Mouse (Mus musculus) left cerebral cortex, adult 8-10 months (tissue): ENCODE measurements around the gene Cfap45. TPM values are rescaled to one million over a fixed set of nuclear protein-coding genes. Genes with fewer than 3 reads are reported as not detected.

Experiments used
- DNase-seq, 2 experiments: peaks; one replicate each; pipeline ENCODE4 v3.0.0; 2022; ENCODE audit warnings: low spot score in 2 of 2
- total RNA-seq, 4 experiments: library from RNA; stranded (reverse); gene quantifications; 2 replicates each; pipeline ENCODE4 v1.2.4; 2022

Gene Cfap45
- total RNA-seq, 4 experiments from 2014 or later = 3.7 to 4.7 (median 4.1) TPM

DNA sequence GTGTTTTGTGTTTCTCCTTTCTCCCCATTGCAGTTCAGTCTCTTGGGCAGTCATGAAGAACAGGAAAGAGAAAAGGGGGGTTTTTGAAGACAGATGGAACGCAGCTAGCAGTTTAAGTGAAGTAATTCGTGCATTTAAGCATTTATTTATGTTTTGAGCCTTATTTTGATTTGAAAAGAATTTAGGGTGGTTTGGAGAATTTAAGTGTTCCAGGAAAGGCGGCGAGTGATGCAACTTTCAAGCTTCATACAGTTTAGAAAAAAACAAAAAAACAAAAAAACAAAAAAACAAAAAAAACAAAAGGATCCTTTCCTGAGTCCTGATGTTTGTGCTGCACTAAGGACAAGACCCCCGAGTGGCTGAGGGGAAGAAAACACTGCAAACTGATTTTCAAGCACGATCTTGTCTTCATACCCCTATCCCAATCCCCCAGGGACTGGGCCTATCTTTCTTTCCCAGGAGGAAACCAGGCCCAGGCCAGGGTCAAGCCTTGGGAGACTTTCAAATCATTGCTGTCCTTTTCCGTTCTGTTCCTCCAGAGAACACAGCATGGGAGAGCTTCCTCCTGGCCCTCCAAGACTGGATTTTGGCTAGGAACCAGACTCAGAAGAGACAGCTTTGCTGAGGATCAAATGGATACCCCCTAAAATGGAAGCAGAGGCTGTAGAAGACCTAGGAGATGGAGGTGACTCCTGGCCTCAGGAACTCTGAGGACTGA is 5.9 kb upstream of the Cfap45 start:
- no peak for DNase-seq

DNA sequence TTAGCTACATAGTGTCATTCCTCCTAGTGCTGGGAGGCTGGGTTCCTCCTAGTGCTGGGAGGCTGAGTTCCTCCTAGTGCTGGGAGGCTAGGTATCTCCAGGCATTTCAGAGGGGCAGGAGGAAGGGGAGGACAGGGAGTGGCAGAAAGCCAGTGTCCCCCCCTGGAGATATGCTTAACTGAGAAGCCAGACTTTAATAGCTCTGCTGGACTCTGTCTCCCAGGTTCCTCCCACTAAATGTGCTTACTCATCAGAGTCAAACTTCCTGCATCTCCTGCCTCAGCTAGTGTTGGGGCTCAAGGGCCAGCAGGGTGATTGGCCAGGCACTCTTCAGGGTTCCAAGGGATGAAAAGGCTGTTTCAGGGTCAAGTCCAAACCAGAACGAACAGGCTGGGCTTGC is 5.2 kb upstream of the Cfap45 start:
- no peak for DNase-seq

DNA sequence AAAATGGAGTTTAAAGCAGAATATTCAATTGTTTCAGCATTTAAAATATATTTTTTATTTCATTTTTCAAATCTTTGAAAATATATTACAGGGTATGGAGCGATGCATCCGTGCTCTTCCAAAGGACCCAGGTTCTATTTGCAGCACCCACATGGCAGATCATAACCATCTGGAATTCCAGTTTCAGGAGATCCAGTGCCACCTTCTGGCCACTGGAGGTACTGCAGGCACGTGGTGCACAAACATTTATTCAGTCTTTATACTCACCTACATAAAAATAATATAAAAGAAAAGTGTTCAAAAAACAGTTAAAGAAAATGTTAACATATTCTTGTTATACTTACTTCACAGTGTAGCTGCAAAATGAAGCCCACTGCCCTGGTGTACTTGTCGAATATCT is 2.6 kb upstream of the Cfap45 start:
- DNase-seq = no peak

DNA sequence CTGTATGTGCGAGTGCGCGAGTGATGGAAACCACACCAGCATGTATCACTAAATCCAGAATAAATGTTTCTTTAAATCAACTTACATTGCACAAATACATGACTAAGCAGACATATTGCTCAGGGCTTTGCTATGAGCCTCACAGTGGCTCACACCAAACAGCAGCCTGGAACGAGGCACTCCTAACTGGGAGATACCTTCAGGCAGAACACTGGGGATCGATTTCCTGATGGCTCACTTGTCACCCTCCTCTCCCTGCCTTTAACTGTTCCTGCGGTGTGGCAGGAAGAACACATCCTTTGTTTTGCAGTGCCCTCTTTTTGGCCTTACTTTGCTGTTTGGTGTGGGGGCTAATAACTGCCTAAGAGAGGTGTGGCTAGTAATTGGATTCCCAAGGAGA is 957 bp upstream of the Cfap45 start:
- DNase-seq = no peak

DNA sequence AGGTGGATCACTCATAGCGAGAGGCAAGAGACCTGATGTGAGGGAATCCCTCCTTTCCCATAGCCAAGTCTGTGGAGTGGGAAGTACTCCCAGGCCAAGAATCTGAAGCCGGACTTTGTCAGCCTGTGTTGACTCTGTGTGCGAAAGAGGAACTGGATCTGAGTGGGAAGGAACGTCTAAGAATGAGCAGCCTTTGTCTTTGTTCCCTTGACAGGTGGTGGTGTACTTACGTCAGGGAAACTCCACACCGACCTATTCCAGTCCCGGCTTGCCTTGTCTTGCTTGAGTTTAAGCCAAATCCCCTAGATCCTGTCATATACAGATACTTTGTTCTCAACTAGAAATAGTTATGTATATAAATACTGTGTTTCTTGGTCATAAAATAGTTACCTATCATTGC is 1.9 kb downstream of the Cfap45 start:
- DNase-seq = no peak

DNA sequence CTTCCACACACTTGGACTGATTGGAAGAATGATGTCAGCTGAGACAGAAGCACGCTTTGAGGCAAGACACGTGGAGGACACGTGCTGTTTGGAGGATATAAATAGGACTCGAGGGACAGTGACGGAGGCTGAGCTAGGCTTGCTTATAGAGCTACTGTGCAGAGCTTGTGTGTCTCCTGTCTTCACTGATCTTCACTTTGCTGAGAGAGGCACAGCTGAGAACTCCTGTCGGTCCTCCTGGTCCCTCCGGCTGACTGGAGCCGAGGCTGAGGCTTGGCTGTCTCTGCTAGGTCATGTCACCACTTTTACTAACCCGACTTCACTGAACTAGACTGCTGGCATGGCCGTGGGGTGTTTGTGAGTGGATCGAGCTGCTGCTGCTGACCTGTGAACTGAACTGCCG is 3.1 kb downstream of the Cfap45 start:
- DNase-seq = no peak

DNA sequence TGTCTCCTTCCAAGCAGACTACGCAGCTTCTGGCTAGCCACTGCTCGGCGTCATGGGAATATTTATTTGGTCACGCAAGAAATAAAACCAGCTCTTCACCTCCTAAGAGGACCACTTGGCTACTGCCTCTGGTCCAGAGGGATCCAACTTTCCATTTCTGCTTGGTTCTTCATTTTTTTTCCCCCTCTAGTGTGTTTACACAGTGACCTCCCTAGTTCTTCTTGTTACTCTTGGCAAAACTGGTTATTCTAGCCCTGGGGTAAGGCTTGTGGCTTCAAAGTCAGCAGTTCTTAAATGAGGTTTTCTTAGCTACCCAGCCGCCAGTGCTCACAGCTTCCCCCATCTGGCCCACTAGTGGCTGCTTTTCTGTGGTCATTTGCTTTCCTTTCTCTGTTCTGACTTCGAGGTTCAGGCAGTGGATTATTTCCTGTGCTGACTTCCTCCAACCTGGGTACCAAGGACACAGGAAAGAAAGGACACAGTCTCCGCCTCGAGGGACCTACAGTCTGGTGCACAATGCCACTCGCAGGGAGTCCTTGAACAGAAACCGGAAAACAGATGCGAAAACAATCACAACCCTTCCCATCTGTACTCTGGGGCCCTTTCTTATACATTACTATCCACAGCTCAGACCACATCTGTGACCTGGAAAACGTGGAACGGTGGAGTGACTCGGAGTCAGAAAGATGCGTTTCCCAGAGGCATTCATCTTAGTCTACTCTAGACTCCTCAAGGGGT is 4.6 kb downstream of the Cfap45 start:
- DNase-seq = no peak

DNA sequence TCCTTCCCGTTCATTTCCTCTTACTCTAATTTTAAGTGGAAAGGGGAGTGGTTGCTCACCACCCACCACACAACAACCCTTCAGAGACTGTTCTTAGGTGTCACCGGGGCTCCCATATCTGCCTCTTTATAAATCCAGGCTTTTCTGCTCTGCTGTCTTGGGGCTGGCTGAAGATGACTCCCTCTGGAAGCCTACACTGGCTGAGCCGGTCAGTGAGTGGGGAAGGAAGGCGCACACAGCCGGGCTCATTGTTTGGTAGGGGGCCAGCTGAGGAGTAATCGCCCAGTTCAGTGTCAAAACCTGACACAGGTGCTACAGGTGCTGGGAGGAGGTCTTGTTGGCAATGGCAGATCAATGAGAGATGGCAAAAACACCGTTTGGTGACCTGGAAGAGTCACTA is 5.4 kb downstream of the Cfap45 start:
- no peak for DNase-seq

DNA sequence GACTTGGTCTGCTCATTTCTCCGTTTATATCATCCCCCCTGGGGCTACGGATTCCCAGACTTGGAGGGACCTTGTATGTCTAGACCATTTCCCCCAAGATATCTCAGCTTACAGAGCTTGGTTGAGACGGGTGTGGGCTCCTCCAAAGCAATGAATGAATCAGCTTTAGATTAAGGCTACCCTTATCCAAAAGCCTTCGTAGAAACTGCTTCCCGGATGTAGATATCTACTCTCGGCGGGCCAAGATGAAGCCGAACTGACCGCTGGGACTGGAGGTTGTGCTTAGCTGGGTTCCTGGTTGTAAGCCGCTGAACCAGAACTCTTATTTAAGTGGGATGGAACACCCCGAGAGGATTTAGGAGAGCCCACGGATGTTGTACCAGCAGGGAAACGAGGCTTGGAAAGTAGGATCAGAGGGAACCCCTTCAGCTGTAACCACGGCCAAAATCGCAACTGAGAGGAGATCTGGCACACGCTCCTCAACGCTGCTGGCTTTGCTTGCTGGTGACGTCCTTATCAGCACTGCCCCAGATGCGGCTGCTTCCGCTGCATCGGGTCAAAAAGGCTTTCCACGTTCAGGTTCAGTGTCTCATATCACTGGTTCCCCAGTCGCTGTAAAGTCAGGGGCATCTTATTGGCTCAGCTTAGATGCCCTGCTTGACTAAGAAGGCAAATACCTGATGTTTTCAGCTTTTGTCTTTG is 5.9 kb downstream of the Cfap45 start:
- DNase-seq = no peak

DNA sequence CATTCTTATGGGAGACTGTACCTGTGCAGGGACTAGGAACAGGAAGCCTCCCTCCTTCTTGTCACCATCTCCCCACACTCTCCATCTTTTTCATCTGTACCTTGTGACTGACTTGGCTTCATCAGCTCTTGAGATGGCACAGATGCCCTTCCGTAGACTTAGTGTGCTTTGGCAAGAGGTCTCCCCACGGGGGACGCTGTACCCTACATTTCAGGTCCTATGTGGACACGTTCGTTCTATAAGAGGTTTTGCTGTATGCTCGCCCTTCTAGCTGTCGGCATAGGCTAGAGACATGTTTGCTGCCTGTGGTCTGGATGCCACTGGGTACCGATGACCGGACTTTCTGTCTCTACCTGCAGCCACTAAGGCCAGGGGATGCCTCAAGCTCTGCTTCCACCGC is 6.8 kb downstream of the Cfap45 start:
- DNase-seq = no peak

DNA sequence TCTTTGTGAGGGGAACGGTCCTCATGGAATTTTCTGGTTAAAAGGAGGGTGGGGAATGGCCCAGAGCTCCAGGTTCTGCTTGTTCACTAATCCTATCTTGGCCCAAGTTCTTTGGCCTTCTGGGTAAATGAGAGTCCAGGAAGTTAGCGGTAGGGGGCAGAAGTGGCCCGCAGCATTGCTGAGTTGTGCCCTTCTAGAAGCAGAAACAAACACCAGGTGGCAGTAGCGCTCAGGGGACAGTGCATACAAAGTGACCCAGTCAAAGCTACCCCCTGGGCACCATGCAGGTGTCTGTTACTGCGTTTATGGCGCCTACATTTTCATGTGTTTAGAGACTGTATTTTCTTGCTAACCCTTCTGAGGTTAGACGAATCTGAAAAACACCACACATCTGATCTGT is 8.1 kb downstream of the Cfap45 start:
- peak; percentile 61 to 67 for DNase-seq

DNA sequence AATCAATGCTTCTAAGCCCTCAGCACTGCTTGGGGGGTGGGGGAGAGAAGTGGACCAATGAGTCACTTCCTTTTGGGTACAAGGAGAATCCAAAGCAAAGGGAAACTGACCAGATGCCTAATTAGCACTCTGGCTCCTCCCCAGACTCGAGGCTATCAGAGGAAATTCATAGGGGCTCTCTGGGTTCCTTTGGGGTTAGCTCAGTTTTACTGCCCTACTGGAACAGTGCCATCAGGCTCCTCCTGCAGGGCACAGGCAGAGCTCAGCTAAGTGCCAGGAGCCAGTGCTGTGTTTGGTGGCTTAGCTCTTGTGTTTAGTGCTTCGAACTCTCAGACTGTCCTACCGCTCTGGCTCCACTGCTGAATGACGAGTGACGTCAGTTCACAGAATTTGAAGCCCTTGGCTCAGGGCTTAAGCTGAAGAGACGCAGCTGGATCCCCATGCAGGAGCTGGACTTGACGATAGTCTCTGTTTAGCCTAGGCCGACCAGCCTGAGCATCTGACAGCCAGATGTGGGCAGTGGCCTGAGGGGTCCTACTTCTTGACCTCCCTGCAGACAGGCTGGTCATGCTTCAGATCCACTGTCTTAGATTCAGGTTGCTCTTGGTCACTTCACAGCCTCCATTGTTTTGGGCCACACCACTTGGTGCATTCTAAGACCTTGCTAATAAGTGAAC is 10.1 kb downstream of the Cfap45 start:
- no peak for DNase-seq

DNA sequence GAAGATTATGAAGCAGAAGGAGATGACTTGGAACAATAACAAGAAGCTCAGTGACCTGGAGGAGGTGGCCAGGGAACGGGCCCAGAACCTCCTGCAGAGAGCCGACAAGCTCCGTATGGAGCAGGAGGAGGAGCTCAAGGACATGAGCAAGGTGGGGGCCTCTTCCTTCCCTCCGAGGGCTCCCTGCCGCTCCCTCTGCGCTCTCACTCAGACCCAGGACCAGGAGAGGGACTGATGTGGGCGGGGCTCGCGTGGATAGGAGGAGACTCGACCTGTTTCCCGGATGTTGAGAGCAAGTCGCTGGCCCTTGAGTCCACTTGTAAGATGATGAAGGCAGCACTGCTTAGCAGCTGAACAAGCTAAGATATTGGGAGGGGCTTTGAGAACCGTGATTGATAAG is 11.9 kb downstream of the Cfap45 start:
- DNase-seq = no peak

DNA sequence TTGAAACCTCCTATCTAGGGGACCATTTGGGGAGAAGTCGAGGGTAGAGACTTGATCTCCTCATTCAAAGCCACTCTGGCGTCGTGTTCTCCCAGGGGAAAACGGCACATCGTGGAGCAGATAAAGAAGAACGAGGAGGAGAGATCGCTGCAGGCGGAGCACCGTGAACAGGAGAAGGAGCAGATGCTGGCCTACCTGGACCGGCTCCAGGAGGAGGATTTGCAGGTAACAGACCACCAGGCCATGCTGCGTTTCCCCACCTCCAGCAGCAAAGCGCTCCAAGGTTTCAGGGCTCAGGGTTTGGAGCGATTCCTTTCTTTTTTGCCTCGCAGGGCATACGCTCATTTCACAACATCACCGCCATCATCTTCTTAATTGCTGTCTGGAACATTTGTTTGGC is 14.5 kb downstream of the Cfap45 start:
- no peak for DNase-seq

DNA sequence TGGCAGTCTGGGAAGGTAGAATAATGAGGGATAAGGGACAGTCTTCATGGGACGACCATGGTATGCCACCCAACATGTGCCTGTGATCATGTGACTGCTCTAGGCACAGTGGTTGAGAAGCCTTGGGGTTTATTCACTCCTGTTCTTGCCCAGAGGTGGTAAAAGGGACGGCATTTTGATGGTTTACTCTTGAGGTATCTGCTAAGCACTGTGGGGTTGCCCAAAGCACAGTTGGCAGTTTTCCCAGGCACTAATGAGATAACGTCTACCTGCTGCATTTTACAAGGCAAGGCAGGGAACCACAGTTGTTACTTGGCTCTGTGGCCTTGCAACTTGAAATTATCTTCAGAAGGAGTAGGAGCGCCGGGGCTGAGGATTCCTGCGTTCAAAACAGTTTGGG is 19.2 kb downstream of the Cfap45 start:
- no peak for DNase-seq

DNA sequence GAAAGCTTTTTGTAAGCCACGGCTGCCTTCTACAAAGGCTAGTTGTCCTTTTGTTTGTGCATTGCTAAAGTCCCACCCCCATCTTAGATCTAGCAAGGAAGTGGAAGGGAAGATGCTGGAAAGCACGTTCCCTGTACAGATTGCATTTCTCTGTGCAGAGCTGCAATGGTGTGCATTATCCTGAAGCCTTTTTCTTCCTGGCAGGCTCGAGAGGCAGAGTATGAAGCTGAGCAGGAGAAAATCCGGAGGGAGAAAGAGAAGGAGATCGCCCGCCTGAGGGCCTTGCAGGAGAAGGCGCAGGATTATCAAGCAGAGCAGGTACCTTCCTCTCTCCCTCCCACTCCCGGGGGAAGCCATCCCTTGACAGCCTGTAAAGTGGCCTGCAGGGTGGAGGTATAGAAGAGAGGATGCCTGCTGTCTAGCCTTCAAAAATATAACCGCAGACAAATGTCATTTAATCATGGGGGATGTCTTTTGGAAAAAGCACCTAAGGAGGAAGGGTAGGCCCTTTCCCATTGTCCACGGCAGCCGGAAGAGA is 19.8 kb downstream of the Cfap45 start:
- DNase-seq = no peak

DNA sequence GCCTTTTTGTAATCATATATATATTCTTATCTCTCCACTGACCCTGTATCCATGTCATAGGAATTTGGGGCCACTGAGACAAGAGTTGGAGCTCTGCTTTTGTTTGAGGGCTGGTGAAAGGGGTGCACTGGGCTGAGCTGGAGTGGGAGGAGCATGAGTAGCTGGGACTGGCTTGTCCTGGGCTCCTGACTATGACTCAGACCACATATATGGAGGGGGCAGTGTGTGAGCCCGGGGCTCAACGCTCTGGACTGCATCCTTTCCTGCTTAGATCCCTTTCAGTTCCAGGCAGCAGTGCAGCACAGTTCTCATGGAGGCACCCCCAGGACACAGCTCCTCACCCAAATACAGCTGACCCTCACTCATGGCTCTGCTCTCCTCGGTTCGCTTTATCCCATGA is 25.5 kb downstream of the Cfap45 start:
- no peak for DNase-seq

DNA sequence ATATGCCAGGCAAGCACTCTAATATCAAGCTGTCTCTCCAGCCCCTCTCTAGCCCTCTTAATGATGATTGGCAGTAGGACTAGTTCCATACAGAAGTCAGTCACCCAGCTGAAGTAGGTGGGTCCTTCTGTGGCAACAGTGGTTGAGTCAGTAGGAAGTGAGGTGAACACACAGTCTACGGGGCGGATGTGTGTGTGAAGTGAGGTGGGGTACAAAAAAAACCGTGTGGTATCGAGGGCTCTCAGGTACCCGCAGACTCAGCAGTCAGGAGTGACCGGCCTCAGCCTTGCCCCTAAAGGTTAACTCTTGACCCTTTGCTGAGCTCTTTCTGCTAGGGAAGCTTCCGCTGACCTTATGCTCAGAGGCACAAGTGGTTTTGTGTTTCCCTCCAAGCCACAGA is 27.9 kb downstream of the Cfap45 start:
- no peak for DNase-seq

DNA sequence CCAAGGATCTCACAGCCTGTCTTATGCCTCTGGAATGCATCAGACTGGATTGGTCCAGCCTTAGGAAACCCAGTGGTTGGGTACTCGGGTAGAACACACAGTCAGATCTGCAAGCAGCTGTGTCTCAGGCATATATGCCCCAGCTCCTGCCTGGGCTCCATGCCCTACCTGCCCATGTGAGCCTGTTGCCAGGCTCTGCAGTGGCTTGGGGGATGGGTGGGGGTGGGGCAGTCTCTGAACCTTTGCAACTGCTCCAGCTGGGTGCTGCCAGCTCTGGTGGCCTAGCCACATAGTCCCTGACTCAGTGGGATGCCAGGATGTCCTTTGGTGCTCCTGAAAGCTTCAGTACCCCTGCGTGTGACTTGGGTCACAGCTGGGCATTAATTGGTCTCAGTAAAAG is 28.7 kb downstream of the Cfap45 start:
- DNase-seq = no peak

DNA sequence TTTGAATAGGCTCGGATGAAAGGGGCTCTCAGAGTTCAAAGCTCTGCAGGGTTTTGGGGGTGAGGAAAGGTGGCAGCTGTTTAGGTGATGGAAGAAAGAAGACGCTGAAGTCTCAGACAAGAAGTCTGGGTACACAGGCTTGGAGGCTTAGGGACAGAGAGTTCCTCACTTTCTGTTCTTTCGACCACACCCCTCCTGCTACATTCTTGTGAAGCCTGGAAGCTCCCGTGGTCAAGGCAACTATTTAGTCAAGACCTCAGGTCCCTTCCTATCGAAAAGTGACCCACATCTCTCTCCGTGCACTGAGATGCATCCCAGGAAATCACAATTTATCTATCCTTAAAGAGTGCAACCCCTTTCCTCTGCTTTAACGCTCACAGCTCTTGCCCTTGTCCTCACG is 29.1 kb downstream of the Cfap45 start:
- DNase-seq = no peak

DNA sequence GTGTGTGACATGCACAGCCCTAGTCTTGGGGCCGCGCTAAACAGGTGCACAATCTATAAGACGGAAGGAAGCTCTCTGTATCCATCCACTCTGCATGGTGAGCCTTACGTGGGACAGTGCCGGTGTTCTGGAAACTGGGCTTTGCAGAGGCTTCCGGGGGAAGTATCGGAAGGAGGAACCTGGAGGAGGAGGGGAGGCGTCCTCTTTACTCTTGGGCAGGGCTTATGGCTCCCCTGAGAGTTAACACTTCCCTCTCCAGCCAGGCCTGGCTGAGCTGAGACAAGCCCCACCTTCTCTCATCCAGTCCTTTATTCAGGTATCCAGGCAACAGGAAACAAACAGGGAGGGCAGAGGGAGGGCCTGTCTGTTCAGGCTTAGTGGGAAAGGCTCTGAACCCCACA is 29.9 kb downstream of the Cfap45 start:
- DNase-seq = peak; percentile 39 to 41

DNA sequence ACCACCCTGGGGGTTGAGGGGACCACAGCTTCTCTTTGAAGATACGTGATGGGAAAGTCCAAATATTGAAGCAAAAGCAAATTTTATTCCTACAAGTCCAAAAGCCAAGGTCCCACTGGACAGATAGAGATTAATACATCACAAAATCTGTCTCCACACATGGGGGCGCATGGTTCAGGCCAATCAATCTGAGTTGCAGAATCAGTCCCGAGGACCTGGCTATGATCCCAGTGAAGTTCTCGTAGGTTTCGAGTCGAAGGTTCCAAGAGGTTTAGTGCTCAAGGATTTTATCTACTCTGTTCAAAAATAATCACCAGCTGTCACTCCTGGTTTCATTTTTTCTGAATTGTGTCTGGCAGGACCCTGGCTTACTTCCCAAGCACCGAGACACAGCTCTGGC is 30.4 kb downstream of the Cfap45 start:
- no peak for DNase-seq
